Mouse (Mus musculus): ENCODE measurements around the gene Zfp771. TPM values are rescaled to one million over a fixed set of nuclear protein-coding genes. Genes with fewer than 3 reads are reported as not detected.

Zfp771 gene
- total RNA-seq, 1 experiment from 2014 or later, result 8.9 TPM

DNA sequence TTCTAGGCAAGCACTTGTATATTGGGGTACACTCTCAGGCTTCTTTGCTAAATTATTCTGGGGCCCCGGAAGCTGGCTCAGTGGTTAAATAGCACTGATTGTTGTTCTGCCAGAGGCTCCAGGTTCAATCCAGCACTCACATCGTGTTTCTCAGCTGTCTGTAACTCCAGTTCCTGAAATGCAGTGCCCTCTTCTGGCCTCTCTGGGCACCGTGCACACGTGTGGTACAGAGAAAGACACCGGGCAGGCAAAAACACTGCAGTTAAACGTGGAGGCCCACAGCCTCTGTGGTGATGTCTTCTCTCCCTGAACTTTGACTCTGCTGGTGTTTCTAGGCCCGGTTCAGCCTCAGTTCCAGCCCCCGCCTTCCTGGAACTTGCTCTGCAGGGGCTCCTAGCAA is 34.2 kb downstream of the Zfp771 start:
- peak; percentile 45 for ATAC-seq (replicated peaks; ENCODE audit: low read depth, poor library complexity, severe bottlenecking)

DNA sequence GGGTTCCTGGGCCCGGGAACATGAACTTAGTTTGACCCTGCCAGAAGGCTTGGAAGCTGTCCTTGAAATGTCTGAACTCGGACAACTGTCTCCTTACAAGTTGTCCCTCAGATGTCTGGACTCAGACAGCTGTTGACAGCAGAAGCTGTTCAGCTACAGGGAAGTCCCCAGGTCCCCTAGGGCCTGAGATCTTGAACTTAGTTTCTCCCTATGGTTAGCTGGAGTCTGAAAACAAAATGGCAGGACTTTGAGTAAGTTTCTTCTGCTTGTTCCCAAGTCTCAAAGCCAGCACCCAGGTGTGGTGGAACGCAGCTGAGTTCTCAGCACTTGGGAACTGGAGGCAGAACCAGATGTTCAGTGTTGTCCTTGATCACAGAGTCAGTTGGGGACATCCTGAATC is 36.0 kb downstream of the Zfp771 start:
- ATAC-seq (replicated peaks; ENCODE audit: low read depth, poor library complexity, severe bottlenecking), result no peak

DNA sequence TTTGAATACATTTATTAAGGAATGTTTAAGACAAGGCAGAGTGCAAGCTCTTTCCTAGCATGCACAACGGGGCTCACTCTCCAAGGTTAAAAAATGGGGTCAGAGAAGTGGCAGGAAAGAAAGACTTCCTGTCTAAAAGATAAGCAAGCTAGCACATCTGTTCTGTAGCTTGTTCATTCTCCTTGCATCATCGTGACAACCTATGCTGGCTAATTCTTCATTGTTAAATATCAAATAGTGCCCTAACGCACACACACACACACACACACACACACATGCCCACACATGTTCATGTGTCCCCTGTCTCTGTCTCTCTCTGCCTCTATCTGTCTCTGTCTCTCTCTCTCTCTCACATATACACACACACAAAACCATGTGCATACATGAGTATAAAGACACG is 37.0 kb downstream of the Zfp771 start:
- ATAC-seq (replicated peaks; ENCODE audit: low read depth, poor library complexity, severe bottlenecking), result peak; percentile 61

DNA sequence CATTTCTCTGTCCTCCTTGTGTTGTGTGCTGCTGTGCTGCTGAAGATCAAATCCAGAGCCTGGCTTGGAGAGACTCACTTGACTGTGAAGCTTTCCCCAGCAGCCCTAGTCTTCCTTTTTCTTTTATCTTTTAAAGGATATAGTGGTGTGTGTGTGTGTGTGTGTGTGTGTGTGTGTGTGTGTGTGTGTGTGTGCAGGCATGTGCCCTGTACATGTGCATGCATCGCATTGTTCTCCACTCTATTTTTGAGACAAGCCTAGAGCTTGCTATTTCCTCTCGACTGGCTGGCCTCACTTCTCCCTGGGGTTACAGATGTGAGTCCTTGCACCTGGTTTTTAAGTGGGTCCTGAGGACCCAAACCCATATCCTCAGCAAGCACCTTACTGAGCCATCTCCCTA is 38.1 kb downstream of the Zfp771 start:
- no peak for ATAC-seq (replicated peaks; ENCODE audit: low read depth, poor library complexity, severe bottlenecking)

DNA sequence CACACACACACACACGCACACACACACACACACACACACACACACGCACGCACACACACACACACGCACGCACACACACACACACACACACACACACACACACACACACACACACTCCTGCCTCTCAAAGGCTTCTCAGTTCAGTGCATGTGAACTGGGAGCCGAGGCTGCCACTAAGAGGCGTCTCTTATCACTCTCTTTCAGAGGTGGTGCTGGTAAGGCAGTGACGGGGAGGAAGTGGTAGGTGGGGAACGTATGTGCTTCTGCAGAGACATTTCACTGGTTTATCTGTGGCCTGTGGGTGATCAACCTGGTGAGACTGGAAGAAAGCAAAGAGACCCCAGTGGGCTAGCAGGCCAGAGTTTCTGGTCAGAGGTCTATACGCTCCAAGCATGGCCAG is 41.1 kb downstream of the Zfp771 start:
- peak; percentile 79 for ATAC-seq (replicated peaks; ENCODE audit: low read depth, poor library complexity, severe bottlenecking)

DNA sequence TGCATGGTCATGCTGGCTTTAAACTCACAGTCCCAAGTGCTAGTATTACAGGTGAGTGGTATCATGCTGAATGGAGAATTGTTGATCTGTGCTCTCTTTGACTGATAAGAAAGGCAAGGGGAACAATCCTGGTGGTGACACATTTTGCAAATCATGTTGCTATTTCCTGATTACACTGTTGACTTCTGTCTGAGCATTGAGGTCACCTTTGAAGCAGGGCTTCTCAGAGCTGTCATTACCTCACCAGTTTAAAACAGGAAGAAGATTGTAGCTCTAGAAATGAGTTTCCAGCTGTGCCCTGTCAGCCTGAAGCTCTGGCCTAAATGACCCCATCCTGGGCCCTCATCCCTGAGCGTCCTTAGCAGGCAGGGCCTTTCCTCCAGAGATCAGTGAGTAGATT is 43.9 kb downstream of the Zfp771 start:
- peak; percentile 19; the same call in 1 of the 2 replicates for ATAC-seq (replicated peaks; ENCODE audit: low read depth, poor library complexity, severe bottlenecking)

DNA sequence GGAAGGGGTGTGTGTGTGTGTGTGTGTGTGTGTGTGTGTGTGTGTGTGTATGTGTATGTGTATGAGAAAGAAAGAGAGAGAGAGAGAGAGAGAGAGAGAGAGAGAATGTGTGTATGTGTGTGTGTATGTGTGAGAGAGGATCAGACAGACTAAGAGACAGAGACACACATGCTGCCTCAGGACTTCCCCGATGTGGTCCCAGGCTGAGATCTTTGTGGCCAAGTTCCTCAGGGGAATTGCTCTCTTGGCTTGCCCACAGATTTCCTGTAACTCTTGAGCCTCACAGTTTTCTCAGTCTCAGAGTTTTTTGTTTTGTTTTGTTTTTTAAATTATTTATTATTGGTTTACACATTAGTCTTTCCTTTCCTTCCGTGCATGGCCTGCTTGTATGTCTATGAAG is 45.2 kb downstream of the Zfp771 start:
- 0 out of 2 replicates have a peak, but pooled peaks have one; percentile 43 for ATAC-seq (replicated peaks; ENCODE audit: low read depth, poor library complexity, severe bottlenecking)

DNA sequence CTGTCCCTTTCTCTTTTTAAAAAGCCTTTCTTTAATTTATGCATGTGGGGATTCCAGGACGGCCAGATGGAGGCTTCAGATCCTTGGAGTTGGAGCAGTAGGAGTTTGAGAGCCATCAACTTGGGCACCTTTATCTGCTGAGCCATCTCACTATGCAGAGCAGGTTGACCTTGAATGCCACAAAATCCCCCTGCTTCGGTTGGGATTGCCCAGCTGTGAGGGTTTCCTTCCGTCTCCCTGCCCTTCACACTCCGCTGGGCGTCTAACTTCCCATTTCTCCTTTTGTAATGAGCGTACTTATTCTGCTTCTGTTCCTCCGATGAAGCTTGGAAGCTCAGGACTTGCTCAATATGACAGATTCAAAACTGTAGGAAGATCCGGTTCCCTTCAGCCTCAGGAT is 46.1 kb downstream of the Zfp771 start:
- ATAC-seq (replicated peaks; ENCODE audit: low read depth, poor library complexity, severe bottlenecking), result peak; percentile 56

DNA sequence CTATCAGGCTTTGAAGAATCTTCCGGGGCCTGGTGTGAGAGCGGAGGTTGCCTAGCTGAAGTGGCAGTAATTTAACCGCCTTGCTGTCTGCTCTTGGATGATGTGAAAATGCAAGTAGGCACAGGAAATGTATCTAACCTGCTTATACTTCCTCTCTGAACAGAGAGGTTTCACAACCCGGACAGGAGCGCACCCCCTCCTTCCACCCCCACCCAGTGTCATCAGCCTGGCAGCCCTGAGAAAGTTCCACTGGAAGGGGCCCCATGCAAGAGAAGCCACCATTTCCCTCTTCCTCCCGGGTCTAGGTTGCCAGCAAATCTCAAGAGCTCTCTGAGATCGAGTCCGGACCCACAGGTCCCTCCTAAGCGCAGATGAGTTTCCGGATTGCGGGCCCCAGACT is 52.0 kb downstream of the Zfp771 start, which contains the start of gene Itgal:
Gene Itgal, plus strand, starts transcription at position 163 of the 400 bp plus-strand sequence.
- peak; percentile 92 for ATAC-seq (replicated peaks; ENCODE audit: low read depth, poor library complexity, severe bottlenecking)

DNA sequence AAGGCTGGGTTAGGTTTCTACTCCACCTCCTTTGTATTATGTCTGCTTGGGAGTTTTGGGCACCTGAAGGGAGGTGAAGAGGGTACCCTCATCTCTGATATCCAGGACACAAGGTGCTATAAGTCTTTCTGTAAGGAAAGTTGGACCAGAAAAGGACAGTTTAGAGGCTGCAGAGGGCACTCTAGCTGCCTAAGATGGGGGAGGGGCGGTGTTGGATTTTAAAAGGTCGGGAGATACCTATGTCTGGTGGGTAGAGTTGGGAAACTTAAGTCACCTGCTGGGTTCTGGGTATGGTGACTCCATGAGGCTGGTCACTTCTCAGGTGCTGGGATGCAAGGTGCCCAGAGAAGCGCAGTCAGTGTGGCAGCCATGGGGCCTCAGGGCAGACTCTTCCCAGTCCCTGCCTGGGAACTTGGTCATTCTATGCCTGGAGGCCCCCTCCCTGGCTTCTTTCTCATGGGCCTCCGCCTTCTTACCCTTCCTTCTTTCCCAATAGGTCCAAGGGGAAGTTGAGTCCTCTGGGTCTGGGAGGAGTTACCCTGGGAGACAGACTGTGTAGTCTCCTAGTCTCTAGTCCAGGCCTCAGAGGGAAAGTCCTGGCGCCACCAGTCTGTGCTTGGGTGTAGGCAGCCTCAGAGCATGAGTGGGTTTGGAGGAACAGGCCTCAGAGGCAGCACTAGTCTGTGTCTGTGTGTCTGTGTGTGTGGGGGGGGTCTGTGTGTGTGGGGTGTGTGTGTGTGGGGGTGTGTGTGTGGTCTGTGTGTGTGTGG is 52.9 kb downstream of the Zfp771 start:
- peak; percentile 21; the same call in 1 of the 2 replicates for ATAC-seq (replicated peaks; ENCODE audit: low read depth, poor library complexity, severe bottlenecking)

DNA sequence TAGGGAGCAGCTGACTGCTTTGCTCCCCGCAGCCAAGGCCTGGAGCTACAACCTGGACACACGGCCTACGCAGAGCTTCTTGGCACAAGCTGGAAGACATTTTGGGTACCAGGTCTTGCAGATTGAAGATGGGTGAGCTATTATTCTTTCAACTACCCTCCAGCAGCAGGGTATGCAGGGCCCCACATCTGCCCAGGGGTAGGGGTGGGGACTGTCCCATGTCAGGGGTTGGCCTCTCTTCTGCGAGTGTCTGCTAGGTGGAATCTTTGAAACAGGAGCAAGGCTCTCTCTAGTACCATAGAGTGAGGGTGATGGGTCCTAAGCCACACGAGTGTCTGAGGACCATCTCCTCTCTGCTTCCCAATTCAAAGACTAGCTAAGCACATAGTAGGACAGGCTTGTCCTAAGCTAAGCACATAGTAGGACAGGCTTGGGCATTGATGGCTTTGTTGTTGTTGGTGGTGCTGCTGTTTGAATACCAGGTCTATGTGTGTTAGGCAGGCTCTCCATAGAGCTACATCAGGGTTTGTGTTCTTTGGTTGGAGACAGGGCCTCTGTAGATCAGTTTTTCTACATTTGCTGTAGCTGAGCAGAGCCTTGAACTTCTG is 53.6 kb downstream of the Zfp771 start:
- ATAC-seq (replicated peaks; ENCODE audit: low read depth, poor library complexity, severe bottlenecking), result no peak

Other genes with a start within 250 kb of the Zfp771 start
- 19.3 and 21.8 TPM in 2 replicates for gene Mvp, start 229.7 kb upstream of the Zfp771 start, total RNA-seq (2017)
- gene Pagr1b, start 227.8 kb upstream of the Zfp771 start, total RNA-seq (2017), result not detected in 2 replicates
- 36.7 TPM in 1 of 2 replicates, not detected in the other for gene Pagr1a, start 226.9 kb upstream of the Zfp771 start, total RNA-seq (2017)
- 30.9 and 33.1 TPM in 2 replicates for gene Gm42742, start 223.2 kb upstream of the Zfp771 start, total RNA-seq (2017)
- gene Prrt2, start 223.1 kb upstream of the Zfp771 start, total RNA-seq (2017), result 1.3 TPM in 1 of 2 replicates, not detected in the other
- gene Maz, start 217.2 kb upstream of the Zfp771 start, total RNA-seq (2017), result 59.0 and 67.8 TPM in 2 replicates
- gene Kif22, start 201.8 kb upstream of the Zfp771 start, total RNA-seq (2017), result 81.6 and 90.9 TPM in 2 replicates
- 22.6 and 31.2 TPM in 2 replicates for gene Zg16, start 156.9 kb upstream of the Zfp771 start, total RNA-seq (2017)
- gene AI467606, start 152.9 kb upstream of the Zfp771 start, total RNA-seq (2017), result 17.2 and 24.1 TPM in 2 replicates
- gene Qprt, start 122.0 kb upstream of the Zfp771 start, total RNA-seq (2017), result 0.10 and 1.8 TPM in 2 replicates
- 278 and 335 TPM in 2 replicates for gene Spn, start 106.5 kb upstream of the Zfp771 start, total RNA-seq (2017)
- 54.9 and 73.1 TPM in 2 replicates for gene Cd2bp2, start 48.2 kb upstream of the Zfp771 start, total RNA-seq (2017)
- 24.7 and 29.1 TPM in 2 replicates for gene Tbc1d10b, start 35.8 kb upstream of the Zfp771 start, total RNA-seq (2017)
- 10.6 and 35.3 TPM in 2 replicates for gene Mylpf, start 35.4 kb upstream of the Zfp771 start, total RNA-seq (2017)
- gene Zfp553, start 11.2 kb upstream of the Zfp771 start, total RNA-seq (2017), result 20.8 and 29.9 TPM in 2 replicates
- gene Sept1, start 11.1 kb upstream of the Zfp771 start, total RNA-seq (2017), result 62.7 and 63.2 TPM in 2 replicates
- 85.1 and 88.3 TPM in 2 replicates for gene Dctpp1, start 16.4 kb downstream of the Zfp771 start, total RNA-seq (2017)
- gene Sephs2, start 29.8 kb downstream of the Zfp771 start, total RNA-seq (2017), result 99.1 and 102 TPM in 2 replicates
- 26.1 and 31.6 TPM in 2 replicates for gene Itgal, start 52.0 kb downstream of the Zfp771 start, total RNA-seq (2017)
- 5.1 and 6.8 TPM in 2 replicates for gene Zfp768, start 101.3 kb downstream of the Zfp771 start, total RNA-seq (2017)
- gene Zfp747, start 131.8 kb downstream of the Zfp771 start, total RNA-seq (2017), result 5.1 and 12.0 TPM in 2 replicates
- gene 9130019O22Rik, start 142.9 kb downstream of the Zfp771 start, total RNA-seq (2017), result 4.8 and 7.2 TPM in 2 replicates
- gene E430018J23Rik, start 149.4 kb downstream of the Zfp771 start, total RNA-seq (2017), result 9.7 and 11.2 TPM in 2 replicates
- gene Zfp764, start 162.5 kb downstream of the Zfp771 start, total RNA-seq (2017), result 9.2 and 13.0 TPM in 2 replicates
- gene Zfp688, start 177.8 kb downstream of the Zfp771 start, total RNA-seq (2017), result 7.7 and 11.5 TPM in 2 replicates
- 3.1 and 4.8 TPM in 2 replicates for gene Zfp689, start 204.9 kb downstream of the Zfp771 start, total RNA-seq (2017)
- 19.0 and 33.8 TPM in 2 replicates for gene Prr14, start 215.3 kb downstream of the Zfp771 start, total RNA-seq (2017)
- 15.1 and 30.3 TPM in 2 replicates for gene Fbrs, start 234.9 kb downstream of the Zfp771 start, total RNA-seq (2017)

Data from common myeloid progenitor, adult 5-6 weeks (primary cell).